Mouse (Mus musculus) heart, postnatal 25 days (tissue): ENCODE data around the gene Gm26661. TPM values are rescaled to one million over a fixed set of nuclear protein-coding genes. Genes with fewer than 3 reads are reported as not detected.
A peak's percentile ranks its signal among the peaks of the same experiment; 100 is the strongest.

Source experiments
- DNase-seq: peaks from one replicate; pipeline ENCODE4 v3.0.0; 2022; ENCODE audit warnings: low spot score
- intact Hi-C: fragments of 180-260 bp; cut with DNase I; formaldehyde crosslinking; loops from one replicate; pipeline ENCODE4 v1.15.1; 2025
- total RNA-seq, 2 experiments: library from RNA; stranded (reverse); gene quantifications; 2 replicates each; pipeline ENCODE4 v1.2.3; 2021

The Gm26661 gene
- total RNA-seq, 2 experiments from 2014 or later, result not detected

DNA sequence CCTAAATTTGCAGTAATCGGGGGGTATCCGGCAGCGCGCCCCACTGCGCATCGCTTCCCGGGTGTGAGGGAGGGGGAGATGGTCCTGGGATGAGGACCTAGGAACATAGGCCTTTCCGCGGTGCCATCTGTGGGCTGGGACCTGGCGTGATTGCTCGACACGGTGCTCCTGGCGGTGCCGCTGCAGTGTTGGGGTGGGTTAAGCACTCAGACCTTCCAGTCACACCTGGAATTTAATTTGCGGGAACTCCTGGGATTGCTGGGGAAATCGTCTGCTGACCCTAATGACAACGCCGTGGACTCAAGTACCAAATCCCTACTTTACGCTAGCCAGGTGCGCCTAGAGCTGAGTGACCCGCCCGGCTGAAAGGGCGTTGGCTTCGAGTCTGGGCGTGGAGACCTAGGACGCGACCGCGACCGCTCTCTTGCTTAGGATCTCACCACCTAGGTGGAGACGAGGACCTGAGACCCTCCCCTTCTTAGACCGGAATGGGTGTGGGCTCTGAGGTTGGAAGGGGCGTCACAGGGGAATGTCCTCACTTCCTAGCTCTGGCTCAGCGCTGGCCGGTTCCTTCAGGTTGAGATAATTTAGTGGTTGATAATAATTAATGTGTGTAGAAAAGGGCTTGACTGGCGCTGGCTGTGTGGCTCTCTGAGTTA, 27.2 kb downstream of the Gm26661 start:
- DNase-seq, result no peak
- intact Hi-C loops, result loop anchor here (5.0 to 10.0 kb wide), 5 partner anchors 34 to 224 kb away; no protein-coding TSS in a partner anchor

DNA sequence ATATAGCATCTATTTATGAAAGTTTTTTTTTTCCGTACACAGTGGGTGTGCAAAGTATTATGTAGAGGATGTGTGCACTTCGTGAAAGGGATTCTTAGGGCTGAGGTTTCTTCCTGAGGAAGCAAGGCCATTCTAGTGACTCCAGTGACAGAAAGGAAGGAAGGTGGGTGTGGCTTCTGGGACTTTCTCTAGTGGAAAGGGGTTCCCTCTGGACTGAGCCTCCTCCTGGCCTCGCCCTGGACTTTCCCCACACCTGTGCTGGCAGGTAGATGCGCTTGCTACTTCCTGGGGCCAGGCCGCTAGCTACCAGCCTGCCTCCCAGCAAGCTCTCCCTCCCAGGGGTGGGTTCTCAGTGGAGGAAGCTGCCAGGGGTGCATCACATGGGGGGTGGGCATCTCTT, 28.1 kb downstream of the Gm26661 start:
- no peak for DNase-seq
- intact Hi-C loops, result loop anchor here (5.0 to 10.0 kb wide), 5 partner anchors 33 to 223 kb away; no protein-coding TSS in a partner anchor

DNA sequence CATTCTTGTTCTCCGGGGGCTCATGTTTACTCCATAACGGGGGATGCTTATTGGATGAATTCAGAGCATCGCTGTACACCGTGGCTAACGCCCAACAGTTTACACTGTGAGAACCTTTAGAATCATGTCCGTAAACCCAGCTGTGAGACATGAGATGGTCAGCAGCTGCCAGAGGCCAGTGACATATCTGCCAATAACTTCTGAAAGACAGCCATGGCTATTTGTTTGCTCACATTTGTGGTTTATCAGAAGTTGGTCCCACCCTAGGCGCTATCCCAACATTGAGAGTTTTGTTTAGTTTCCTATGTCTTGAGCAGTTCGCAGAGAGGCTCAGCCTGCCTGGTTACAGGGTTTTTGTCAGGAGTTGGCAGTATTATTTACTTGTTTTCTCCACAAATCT, 30.0 kb downstream of the Gm26661 start:
- no peak for DNase-seq
- intact Hi-C loops, result no loop called here

DNA sequence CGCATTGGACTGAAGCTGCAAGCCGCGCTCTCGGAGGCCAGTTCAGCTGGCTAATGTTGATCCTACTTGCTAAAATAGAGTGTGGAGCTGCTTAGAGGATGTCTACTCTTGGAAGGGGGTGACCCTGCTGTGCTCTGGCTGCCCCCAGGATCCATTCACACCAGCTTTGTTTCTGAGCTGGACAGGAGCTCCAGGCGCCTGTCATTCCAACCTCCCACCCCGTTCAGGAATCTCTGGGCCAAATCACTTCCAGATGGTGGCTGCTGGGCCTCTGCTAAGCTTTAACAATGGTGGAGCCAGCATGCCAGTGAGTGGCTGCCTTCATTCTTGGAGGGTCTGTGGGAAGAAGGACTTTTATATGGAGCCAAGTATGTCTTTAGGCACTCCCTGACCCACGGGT, 31.3 kb downstream of the Gm26661 start:
- peak; percentile 33 for DNase-seq
- intact Hi-C loops, result no loop called here

DNA sequence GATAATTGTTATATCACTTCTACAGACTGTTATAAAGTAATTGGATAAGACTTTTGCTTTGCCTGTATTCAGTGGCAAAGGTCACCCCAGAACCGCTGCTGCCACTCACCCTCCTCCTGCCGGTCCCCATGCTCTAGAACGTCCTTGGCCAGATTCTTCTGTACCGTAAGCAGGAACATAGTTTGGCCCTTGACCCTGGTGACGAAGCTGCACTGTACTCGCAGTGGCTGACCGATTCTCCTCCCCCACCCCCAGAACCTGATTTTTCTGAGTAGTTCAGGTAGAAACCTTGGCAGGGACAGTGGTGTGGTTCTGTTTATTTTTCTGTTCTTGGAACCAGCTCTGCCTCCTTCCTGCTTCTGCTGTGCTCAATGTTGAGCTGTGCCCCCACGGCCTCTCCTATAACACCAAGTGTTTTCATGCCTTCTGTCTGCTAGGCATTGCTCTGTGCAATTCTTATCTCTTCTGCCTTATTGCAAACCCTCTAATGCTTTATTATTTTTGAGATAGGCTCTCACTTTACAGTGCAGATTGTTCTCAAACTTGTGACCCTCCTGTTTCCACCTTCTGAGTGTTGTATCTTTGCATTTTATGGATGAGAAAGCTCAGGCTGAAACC, 33.4 kb downstream of the Gm26661 start:
- intact Hi-C loops, result no loop called here
- DNase-seq, result no peak

DNA sequence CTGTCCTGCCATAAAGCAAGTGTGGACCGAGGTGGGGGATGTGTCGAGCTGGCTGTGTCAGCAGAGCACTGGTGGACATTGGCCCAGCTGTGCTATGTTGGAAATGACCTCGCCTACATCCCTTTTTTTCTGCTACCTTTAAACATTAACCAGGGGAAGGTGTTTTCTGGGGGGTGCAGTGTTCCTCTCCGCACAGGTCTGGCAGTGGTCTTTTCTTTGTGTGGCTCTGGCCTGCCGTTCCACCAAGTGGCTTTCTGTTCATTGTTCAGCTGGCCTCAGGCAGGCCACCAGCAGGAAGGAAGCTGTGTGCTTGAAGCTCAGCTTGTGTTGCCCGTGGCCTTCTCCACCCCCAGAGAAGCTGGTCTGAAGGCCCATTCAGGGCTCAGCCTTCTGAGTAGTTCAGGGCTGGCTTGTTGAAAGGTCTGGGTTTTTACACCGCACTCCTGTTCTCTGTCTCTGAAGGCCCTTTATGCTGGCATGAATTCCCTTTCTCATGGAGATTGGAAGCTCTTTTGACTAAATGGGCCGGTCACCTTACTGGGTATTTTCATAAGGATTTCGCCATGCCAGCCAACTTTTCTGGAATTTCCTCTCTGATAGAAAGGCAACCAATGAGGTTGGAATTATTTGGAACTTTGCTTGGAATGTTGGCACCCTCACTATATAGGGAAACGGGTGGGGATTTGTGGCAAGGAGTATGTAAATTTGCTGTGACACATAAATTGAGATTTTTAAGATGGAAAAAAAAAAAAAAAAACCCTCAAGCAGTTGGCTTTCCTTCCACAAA, 35.0 kb downstream of the Gm26661 start:
- no peak for DNase-seq
- intact Hi-C loops, result loop anchor here (2.0 kb wide), 1 partner anchor 16 kb away; no protein-coding TSS in a partner anchor

DNA sequence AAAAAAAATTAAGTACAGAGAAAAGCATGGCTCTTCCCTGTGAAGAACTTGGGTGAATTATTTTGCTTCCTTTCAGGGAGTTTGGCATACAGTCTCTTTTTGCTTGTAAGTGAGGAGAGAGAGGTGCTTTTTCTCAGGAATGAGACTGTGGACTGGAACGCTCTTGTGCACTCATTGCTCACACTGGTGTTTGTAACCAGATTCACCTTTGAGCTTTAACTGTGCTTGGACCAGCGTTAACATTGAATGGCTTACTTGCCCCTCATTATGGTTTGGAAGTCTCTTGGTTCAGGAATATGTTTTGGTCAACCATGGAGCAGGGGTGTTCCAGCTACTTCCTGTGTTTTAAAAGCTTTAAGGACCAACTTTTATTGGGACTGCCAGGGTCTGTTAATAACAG, 37.8 kb downstream of the Gm26661 start:
- DNase-seq, result no peak
- intact Hi-C loops, result no loop called here

DNA sequence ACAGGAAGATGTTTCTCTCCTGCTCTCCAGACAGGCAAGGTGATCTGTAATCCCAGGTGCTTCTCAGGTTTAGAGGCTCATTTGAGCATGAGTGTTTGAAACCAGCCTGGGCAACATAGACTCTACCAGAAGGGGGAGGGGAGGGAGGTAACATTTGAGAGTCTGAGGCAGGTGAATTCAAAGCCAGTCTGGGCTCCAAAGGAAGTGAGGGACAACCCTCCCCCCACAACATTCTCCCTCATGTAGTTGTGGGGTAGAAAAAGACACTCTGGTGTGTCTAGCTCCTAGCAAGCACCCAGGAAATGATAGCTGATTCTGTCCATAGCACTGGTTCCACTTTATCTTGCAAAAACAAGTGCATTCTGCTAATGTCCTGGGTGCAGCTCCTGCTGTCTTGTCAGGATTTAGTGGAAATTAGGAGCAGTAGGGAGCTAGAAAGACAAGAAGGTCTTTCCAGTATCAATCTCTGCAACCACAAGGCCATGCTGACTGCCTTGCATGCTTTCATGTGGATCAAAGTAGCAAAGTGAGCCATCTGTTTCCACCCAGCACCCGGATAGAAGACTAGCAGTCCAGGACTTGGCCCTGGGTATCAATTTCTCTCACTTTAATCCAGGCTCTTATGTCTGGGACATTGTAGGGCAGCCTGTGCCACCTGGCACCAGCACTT, 40.5 kb downstream of the Gm26661 start:
- no peak for DNase-seq
- intact Hi-C loops, result no loop called here

DNA sequence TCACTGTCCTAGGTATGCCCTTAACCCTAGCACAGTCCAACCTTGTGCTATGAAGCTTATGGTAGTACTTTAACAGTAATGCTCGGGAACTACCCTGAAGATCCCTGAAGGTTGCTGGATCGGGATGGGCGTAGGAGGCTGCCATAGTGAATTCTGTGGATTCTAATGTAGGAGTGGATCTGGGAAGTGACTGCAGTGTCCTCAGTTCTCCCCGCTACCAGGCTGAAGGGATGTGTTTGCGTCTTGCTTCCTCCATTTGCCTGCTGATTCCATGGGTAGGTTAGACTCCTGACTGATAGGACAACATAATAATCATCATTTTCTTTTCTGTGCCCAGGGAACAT, 41.0 kb downstream of the Gm26661 start:
- intact Hi-C loops, result no loop called here
- no peak for DNase-seq

DNA sequence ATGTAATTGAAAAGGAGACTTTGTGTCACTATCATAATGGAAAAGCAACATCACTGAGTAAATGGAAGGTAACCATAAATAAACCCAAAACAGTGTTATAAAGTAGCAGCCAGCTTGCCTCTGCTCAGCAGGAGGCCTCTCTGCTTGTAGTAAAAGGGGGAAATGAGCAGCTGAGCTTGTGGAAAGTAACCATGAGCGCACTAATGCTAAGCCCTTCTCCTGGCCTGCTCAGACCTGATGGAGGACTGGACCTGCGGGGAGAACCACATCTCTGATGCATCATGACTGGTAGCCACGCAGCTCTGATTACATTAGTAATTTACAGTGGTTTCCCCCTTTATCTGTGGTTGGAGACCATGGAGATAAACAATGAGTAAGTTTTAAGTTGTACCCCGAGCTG, 42.1 kb downstream of the Gm26661 start:
- no peak for DNase-seq
- intact Hi-C loops, result no loop called here

DNA sequence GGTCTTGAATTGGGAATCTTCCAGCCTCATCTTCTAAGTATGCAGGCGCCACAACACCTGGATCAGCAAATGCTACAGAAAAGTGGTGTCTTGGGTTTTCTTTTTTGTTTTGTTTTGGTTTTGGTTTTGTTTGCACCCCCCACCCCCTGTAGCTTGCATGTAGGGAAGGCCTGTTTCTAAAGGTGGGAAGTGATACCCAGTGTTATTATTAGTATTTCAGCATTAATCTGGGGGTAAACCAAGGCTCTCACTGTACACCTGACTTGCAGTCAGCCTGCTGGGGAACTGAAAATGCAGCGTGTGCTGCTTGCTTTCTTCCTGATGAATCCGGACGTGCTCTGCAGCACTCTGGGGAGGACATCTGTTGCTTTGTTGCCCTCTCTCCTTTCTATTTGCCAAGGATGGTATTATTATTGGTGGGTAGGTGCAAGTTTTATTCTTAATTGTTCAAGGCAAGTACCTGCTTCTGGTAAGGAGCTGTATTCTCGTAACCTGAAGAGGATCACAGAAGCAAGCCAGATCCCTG, 47.2 kb downstream of the Gm26661 start:
- DNase-seq, result no peak
- intact Hi-C loops, result no loop called here

DNA sequence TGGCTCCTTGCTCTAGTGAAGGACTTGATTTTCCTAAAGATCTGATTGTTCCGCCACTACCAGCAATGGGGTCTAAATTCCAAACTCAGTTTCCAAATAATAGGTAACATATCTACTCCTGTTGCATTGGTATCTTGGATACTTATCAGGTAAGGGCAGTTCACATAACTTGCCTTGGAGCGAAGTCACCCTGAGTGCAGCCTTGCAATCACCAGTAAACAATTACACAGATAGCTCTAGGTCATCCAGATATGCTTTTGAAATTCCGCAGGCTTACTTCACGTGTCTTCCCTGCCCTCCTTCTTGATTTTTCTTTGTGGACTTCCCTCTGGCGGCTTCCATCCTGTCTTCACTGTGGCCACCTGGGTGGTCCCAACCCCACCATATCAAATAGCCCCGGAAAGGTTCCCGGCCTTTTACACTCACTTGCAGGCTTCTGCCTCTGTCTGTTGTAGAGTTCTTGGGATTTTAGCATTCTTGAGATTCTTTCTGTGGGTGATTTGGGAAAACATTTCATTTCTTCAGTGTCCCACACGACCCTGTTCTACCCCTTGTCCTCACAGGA, 48.6 kb downstream of the Gm26661 start:
- DNase-seq, result no peak
- intact Hi-C loops, result loop anchor here (2.0 kb wide), 1 partner anchor 17 kb away; no protein-coding TSS in a partner anchor

Other genes starting within 250 kb of the Gm26661 start
- gene Gm3558, start 223.0 kb upstream of the Gm26661 start, total RNA-seq, result 1 to 10 TPM; 1.3 to 1.8 TPM
- not detected for gene Gm10338, start 196.0 kb upstream of the Gm26661 start, total RNA-seq
- not detected for gene Gm10128, start 147.6 kb upstream of the Gm26661 start, total RNA-seq
- gene Flnb, start 26.4 kb downstream of the Gm26661 start, total RNA-seq, result 10 to 100 TPM; 21.9 to 27.7 TPM
- not detected for gene Gm45521, start 165.7 kb downstream of the Gm26661 start, total RNA-seq
- under 1 TPM in 1 of 2 experiments, not detected in 1; 0.06 TPM for gene Dnase1l3, start 203.0 kb downstream of the Gm26661 start, total RNA-seq
- gene Abhd6, start 211.3 kb downstream of the Gm26661 start, total RNA-seq, result 1 to 10 TPM; 7.3 to 8.1 TPM